Mouse (Mus musculus) mesoderm, embryonic 11.5 days (tissue): ENCODE results near the gene Ccdc66.
A peak's percentile ranks its signal among the peaks of the same experiment; 100 is the strongest.

Experiments used
- DNase-seq: peaks from one replicate; pipeline ENCODE4 v3.0.0-alpha.2; 2012; ENCODE audit warnings: low read depth, low spot score

Ccdc66 gene

DNA sequence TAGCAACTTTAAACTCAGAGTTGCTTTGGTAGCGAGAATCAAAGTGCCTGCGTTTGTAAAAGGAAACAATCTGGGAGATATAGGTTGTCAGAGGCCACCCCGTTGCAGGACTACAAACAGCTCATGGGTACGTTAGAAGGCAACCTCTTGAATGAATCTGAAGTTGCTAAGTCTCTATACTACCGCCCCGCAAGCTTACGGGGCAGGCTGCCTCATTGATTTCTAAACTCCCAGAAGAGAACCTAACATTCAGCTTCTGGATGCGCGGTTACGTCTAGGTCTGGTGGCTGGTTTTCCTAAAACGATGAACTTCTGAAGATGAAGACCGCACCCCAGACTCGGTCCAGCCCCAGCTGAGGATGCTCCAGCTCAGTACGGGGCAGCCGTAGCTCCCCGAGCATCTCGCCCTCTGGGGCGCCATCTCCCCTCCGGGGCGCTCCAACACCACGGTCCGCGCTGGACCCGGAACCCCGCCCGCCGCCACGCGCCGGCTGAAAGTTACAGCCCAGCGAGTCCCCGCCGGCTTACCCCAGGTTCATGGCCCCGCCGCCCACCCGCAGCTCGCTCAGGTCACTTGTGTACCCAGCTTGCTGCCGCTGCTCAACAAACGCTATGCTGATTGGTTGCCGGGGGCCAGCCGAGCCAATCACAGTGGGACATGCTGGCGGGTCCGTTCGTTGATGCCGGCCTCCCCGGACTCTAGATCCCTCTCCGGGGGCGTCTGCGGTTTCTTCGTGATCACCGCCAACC is at the start of gene Ccdc66:
Ccdc66 (minus strand) TSS at position 567 of the 750 bp plus-strand sequence.
- DNase-seq, result peak; percentile 97

DNA sequence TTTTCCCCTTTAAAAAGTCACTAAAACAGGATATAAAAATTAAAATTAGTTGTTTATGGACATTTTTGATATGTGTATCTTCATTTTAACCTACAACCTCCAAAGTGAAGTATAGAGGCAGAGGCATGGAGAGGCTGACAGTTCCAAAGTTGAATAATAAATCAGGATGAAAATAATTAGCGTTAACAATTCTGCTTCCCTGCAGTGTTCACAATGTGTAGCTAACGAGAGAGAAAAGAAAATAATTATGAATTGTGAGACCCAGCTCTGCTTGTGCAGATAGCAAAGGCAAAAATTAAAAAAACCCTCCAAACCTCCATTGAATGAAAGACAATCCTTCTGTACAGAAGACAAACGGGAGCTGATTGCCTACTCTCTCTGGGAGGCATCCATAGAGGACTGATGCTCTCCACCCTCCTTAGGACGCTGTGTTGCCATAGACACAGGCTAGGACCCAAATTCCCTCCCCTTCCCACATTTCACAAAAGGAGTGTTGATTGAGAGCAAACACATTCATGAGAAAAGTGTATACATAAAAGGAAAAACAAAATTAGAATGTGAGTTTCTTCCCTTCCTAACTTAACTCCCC is 35.7 kb upstream of the Ccdc66 start:
- no peak for DNase-seq

- DNase-seq, result no peak
Observed at GRCm38 (mm10) chr14:27536441-27536840, 28.2 kb upstream of the Ccdc66 start.

GRCm38 (mm10) chr14:27524541-27524940 is 16.3 kb upstream of the Ccdc66 start:
- DNase-seq, result no peak

DNA sequence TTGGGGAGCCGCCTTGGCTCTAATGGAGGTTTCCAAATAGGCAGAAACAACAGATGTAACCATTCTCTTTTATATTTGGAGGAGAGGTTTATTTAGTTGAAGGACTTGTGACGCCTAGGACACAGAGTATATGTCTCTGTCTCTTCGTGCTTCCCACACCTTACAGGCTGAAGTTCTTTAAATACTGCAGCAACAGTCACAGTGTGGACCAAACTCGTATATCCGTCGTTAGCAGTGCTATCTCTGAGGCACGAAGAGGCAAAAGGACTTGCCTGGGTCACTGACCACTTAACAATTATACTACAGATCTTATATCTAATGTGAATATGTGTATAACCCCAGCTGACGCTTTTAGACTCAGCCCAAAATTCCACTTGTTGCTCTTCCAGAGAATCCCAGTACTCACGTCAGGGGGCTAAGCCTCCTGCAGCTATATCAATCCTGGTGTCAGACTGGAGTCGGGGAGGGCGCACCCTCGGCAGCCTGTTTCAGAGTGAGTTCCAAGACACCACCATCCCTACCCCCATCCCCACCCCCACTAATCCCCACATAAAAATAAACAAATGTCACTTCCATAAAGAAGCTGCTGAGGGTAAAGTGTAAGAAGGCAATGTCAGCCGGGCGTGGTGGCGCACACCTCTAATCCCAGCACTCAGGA is 513 bp upstream of the Ccdc66 start:
- no peak for DNase-seq

- DNase-seq, result no peak
Observed at GRCm38 (mm10) chr14:27501096-27501495, 7.2 kb downstream of the Ccdc66 start.

- no peak for DNase-seq
Observed at GRCm38 (mm10) chr14:27493516-27493915, 14.7 kb downstream of the Ccdc66 start.

DNA sequence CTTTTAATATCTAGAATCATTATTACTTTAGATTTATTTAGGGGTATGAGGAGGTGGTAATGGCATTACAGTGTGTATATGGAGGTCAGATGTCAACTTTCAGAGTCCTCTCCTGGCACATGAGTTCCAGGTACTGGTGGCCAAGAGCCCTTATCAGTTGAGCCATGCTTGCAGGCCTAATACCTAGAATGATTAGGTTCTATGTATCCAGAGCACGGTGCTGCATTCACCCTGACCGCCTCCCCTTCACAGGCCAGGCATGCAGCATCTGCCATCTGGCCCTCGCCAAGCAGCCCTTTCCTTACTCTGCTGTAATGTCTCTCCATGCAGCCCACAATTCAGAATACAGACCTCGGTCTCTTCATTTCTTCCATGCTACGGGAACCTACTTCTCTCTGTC is 16.9 kb downstream of the Ccdc66 start:
- DNase-seq, result no peak

DNA sequence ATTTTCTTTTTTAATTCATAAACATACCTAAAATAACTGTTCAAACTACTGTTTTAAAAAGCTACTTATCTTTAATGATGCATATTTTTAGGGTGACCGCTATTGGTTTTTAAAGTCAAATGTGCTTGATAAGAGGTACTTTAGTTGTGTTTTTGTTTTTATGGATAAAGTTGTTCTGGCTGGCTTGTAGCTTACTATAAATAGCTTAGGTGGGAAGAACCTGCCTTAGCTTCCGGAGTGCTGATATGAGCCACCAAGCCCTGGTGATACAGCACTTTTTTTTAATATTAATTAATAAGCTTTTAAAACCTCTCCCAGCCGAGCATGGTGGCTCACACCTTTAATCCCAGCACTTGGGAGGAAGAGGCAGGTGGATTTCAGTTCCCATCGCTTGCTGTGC is 61.3 kb downstream of the Ccdc66 start:
- DNase-seq, result no peak

DNA sequence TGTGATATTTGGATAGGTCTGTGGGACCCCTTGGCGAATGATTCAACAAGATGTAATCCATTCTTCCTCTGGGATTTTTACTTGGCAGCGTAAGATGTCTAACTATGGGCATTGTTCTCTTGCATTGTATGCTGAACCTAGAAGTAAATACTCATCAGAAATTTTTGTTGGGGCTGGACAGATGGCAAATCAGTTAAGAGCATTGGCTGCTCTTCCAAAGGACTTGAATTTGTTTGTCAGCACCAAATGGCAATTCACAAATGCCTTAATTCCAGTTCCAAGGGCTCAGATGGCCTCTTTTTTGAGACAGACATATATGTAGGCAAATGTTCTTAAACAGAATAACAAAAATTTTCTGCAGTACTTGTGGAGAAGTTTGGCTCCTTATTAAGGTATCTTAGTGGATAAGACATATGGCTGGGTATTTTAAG is 63.4 kb downstream of the Ccdc66 start:
- no peak for DNase-seq

DNA sequence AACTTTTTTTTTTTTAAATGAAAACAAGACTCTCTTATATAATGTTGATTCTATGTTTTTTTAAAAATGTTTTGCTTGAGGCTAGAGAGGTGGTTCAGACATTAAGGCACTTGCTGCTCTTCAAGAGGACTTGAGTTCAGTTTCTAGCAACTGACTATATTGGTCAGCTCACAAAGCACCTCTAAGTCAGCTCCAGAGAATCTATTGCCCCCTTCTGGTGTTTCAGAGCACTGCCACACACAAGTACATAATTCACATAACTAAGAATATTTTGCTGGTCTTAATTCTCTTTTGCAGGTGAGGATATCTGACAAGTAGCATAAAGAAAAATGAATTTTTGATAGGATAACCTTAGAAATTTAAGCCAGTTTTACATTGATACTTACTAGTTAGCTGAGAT is 67.3 kb downstream of the Ccdc66 start:
- peak; percentile 36 for DNase-seq

DNA sequence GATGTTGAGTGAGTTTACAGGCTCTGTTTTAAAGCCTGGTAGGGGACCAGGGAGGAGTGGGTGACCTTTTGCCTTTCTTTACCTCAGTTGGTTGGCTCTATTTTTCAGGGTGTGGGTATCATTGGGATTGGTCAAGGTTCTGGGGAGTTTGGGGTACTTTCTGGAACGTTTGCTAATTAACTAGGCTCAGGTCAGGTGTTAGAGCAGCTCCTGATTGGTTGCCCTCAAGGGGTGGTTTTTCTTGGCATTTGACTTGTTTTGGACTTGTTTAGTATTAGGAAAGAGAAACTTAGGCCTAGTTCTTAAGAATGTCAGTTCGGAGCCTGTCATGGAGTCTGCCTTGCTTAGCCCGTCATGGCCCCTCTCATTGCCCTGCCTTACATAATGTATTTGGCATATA is 71.4 kb downstream of the Ccdc66 start:
- DNase-seq, result no peak

DNA sequence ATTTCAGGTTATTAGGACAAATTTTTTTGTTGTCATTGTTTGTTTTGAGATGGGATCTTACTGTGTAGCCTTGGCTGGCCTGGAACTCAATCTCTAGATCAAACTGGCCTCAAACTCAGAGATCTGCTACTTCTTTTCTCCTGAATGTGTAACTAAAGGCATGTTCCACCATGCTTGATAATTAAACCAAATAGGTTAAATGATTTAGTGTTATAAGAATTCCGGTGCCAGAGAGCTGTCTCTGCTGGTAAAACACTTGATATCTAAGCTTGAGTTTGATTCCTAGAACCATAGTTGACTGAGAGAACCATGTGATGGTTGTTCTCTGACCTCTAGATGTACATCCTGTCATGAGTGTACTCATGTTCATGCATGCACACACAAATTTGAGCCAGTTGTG is 72.1 kb downstream of the Ccdc66 start:
- DNase-seq, result no peak

- DNase-seq, result no peak
Observed at GRCm38 (mm10) chr14:27432064-27432463, 76.2 kb downstream of the Ccdc66 start.
